Mouse (Mus musculus): Measurements from ENCODE around the gene Nav2. TPM values are rescaled to one million over a fixed set of nuclear protein-coding genes. Genes with fewer than 3 reads are reported as not detected.

Nav2 gene
- polyA plus RNA-seq, 1 experiment from 2014 or later = 24.2 TPM

GRCm38 (mm10) chr7:48877786-48878390 is 30.6 kb upstream of the Nav2 start:
- 79% methylated on average over 15 of the region's 15 CpGs for WGBS
- H3K4me3 ChIP-seq = no peak overlapping the region
- no peaks in the 10 kb centered on the region for H3K36me3 ChIP-seq
- H3K4me1 ChIP-seq (replicated peaks) = peaks cover 24% of the 10 kb centered on the region
- no peaks in the 10 kb centered on the region for H3K9me3 ChIP-seq
- no peak for ATAC-seq (ENCODE audit: low FRiP score)
- no peak overlapping the region for H3K4me2 ChIP-seq
- no peak overlapping the region for H3K9ac ChIP-seq
- no peak overlapping the region for H3K27ac ChIP-seq
- H3K27me3 ChIP-seq = peaks cover 16% of the 10 kb centered on the region

- ATAC-seq (ENCODE audit: low FRiP score) = no peak
These were observed 28.9 kb upstream of the Nav2 start for GRCm38 (mm10) chr7:48879574-48879973.

GRCm38 (mm10) chr7:48880591-48881481 is 27.7 kb upstream of the Nav2 start:
- peaks cover 44% of the 10 kb centered on the region for H3K27me3 ChIP-seq
- no peaks in the 10 kb centered on the region for H3K9me3 ChIP-seq
- no peaks in the 10 kb centered on the region for H3K36me3 ChIP-seq
- ATAC-seq (ENCODE audit: low FRiP score) = peak; percentile 99
- 0 out of 2 replicates have a peak overlapping the region, but pooled peaks have one; percentile 30 for H3K27ac ChIP-seq
- peak overlapping the region; percentile 68 for H3K9ac ChIP-seq
- peaks cover 24% of the 10 kb centered on the region for H3K4me1 ChIP-seq (replicated peaks)
- peak overlapping the region; percentile 100 for H3K4me2 ChIP-seq
- under 1% methylated on average over 69 of the region's 77 CpGs for WGBS
- H3K4me3 ChIP-seq = peak overlapping the region; percentile 69

More at GRCm38 (mm10) chr7:48879574-48879973, 28.9 kb upstream of the Nav2 start:
- H3K27ac ChIP-seq = no peak overlapping the region
- peak overlapping the region; percentile 11; the same call in 1 of the 2 replicates for H3K9ac ChIP-seq
- no peaks in the 10 kb centered on the region for H3K9me3 ChIP-seq
- H3K27me3 ChIP-seq = peaks cover 33% of the 10 kb centered on the region
- H3K4me3 ChIP-seq = peak overlapping the region; percentile 10; the same call in 1 of the 2 replicates
- peak overlapping the region; percentile 21 for H3K4me2 ChIP-seq
- 48% methylated on average over 3 of the region's 3 CpGs for WGBS
- no peaks in the 10 kb centered on the region for H3K36me3 ChIP-seq
- peaks cover 24% of the 10 kb centered on the region for H3K4me1 ChIP-seq (replicated peaks)

GRCm38 (mm10) chr7:48881486-48881885 is 27.0 kb upstream of the Nav2 start, which contains the start of gene E2f8:
Gene E2f8, minus strand, starts transcription at chr7:48881596.
- no peaks in the 10 kb centered on the region for H3K36me3 ChIP-seq
- WGBS = 1% methylated on average over 31 of the region's 41 CpGs

GRCm38 (mm10) chr7:48881971-48882609 is 26.4 kb upstream of the Nav2 start:
- 2% methylated on average over 28 of the region's 28 CpGs for WGBS
- H3K4me2 ChIP-seq = peak overlapping the region; percentile 100
- H3K27me3 ChIP-seq = peaks cover 46% of the 10 kb centered on the region
- H3K36me3 ChIP-seq = no peaks in the 10 kb centered on the region
- no peaks in the 10 kb centered on the region for H3K9me3 ChIP-seq
- H3K4me3 ChIP-seq = peak overlapping the region; percentile 69
- H3K4me1 ChIP-seq (replicated peaks) = peaks cover 24% of the 10 kb centered on the region
- peak overlapping the region; percentile 51; the same call in 1 of the 2 replicates for H3K9ac ChIP-seq
- no peak overlapping the region for H3K27ac ChIP-seq
- ATAC-seq (ENCODE audit: low FRiP score) = no peak

More at GRCm38 (mm10) chr7:48881486-48881885, 27.0 kb upstream of the Nav2 start, which contains the start of gene E2f8:
- no peaks in the 10 kb centered on the region for H3K9me3 ChIP-seq
- H3K4me1 ChIP-seq (replicated peaks) = peaks cover 24% of the 10 kb centered on the region
- peak within 1 kb of the TSS; percentile 68 for H3K9ac ChIP-seq
- H3K4me3 ChIP-seq = peak within 1 kb of the TSS; percentile 69
- H3K4me2 ChIP-seq = peak within 1 kb of the TSS; percentile 100
- H3K27ac ChIP-seq = 0 out of 2 replicates have a peak within 1 kb of the TSS, but pooled peaks have one; percentile 30
- ATAC-seq (ENCODE audit: low FRiP score) = peak; percentile 71
- H3K27me3 ChIP-seq = peaks cover 46% of the 10 kb centered on the region

GRCm38 (mm10) chr7:48883525-48884265 is 24.8 kb upstream of the Nav2 start:
- H3K9me3 ChIP-seq = no peaks in the 10 kb centered on the region
- H3K9ac ChIP-seq = no peak overlapping the region
- H3K27ac ChIP-seq = no peak overlapping the region
- no peak for ATAC-seq (ENCODE audit: low FRiP score)
- no peak overlapping the region for H3K4me3 ChIP-seq
- 88% methylated on average over 4 of the region's 4 CpGs for WGBS
- H3K36me3 ChIP-seq = no peaks in the 10 kb centered on the region
- no peak overlapping the region for H3K4me2 ChIP-seq
- peaks cover 30% of the 10 kb centered on the region for H3K4me1 ChIP-seq (replicated peaks)
- H3K27me3 ChIP-seq = peaks cover 55% of the 10 kb centered on the region

GRCm38 (mm10) chr7:48884266-48884611 is 24.3 kb upstream of the Nav2 start:
- ATAC-seq (ENCODE audit: low FRiP score) = no peak
- Histone ChIP-seq H3K4me3 (no peak overlapping the region), H3K4me1 (replicated peaks) (peaks cover 30% of the 10 kb centered on the region), H3K9me3 (no peaks in the 10 kb centered on the region), H3K36me3 (no peaks in the 10 kb centered on the region), H3K27me3 (peaks cover 59% of the 10 kb centered on the region), H3K4me2 (no peak overlapping the region), H3K9ac (no peak overlapping the region), H3K27ac (no peak overlapping the region)
- 77% methylated on average over 5 of the region's 5 CpGs for WGBS

GRCm38 (mm10) chr7:48887973-48888372 is 20.5 kb upstream of the Nav2 start:
- 41% methylated on average over 8 of the region's 8 CpGs for WGBS
- no peaks in the 10 kb centered on the region for H3K36me3 ChIP-seq
- H3K4me2 ChIP-seq = no peak overlapping the region
- peaks cover 23% of the 10 kb centered on the region for H3K4me1 ChIP-seq (replicated peaks)
- H3K9me3 ChIP-seq = no peaks in the 10 kb centered on the region
- no peak overlapping the region for H3K27ac ChIP-seq
- H3K4me3 ChIP-seq = no peak overlapping the region
- no peak overlapping the region for H3K9ac ChIP-seq
- no peak for ATAC-seq (ENCODE audit: low FRiP score)
- peaks cover 41% of the 10 kb centered on the region for H3K27me3 ChIP-seq

GRCm38 (mm10) chr7:48888751-48889150 is 19.8 kb upstream of the Nav2 start:
- ATAC-seq (ENCODE audit: low FRiP score) = no peak
- WGBS = 83% methylated on average over 2 of the region's 2 CpGs
- Histone ChIP-seq H3K9ac (no peak overlapping the region), H3K27me3 (peaks cover 36% of the 10 kb centered on the region), H3K9me3 (no peaks in the 10 kb centered on the region), H3K27ac (no peak overlapping the region), H3K4me2 (no peak overlapping the region), H3K4me3 (no peak overlapping the region), H3K36me3 (no peaks in the 10 kb centered on the region), H3K4me1 (replicated peaks) (peaks cover 25% of the 10 kb centered on the region)

- ATAC-seq (ENCODE audit: low FRiP score) = peak; percentile 69
- Histone ChIP-seq H3K9me3 (no peaks in the 10 kb centered on the region), H3K4me1 (replicated peaks) (peaks cover 37% of the 10 kb centered on the region), H3K9ac (no peak overlapping the region), H3K27ac (no peak overlapping the region), H3K36me3 (no peaks in the 10 kb centered on the region), H3K27me3 (peaks cover 21% of the 10 kb centered on the region), H3K4me3 (no peak overlapping the region), H3K4me2 (no peak overlapping the region)
- WGBS = 25% methylated on average over 5 of the region's 5 CpGs
These were observed 17.5 kb upstream of the Nav2 start for GRCm38 (mm10) chr7:48891029-48891428.

GRCm38 (mm10) chr7:48893093-48893492 is 15.4 kb upstream of the Nav2 start:
- 73% methylated on average over 7 of the region's 7 CpGs for WGBS
- Histone ChIP-seq H3K4me1 (replicated peaks) (peaks cover 47% of the 10 kb centered on the region), H3K4me3 (no peak overlapping the region), H3K36me3 (no peaks in the 10 kb centered on the region), H3K9me3 (no peaks in the 10 kb centered on the region), H3K9ac (no peak overlapping the region), H3K27ac (no peak overlapping the region), H3K27me3 (peaks cover 31% of the 10 kb centered on the region), H3K4me2 (no peak overlapping the region)
- no peak for ATAC-seq (ENCODE audit: low FRiP score)

All from hindbrain, embryonic 13.5 days (tissue).